Mouse (Mus musculus) lung, adult 18-20 months (tissue): ENCODE data around the gene Olfr1373.

Experiments
- DNase-seq, 2 experiments: peaks; one replicate each; pipeline ENCODE4 v3.0.0; 2022; ENCODE audit warnings: mixed read lengths in 2 of 2

The Olfr1373 gene

DNA sequence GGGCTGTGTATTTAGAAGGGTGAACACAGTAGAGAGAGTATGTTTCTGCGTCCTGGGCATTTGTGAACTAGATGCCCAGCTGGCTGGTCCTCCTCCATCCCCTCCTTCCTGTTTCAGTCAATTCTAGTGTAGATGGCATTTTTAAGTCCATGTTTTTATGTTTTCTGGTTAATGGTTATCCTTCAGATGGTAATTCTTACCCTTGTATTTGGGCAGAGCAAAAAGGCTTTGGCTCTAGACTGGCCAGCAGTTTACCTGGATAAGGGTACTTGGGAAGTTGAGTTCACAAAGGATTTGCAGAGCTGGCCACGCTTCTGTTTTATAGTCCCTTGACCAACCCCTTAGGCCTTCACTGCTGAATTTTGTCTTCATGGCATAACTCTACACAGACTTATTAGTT lies 39.3 kb downstream of the Olfr1373 start:
- DNase-seq: no peak

DNA sequence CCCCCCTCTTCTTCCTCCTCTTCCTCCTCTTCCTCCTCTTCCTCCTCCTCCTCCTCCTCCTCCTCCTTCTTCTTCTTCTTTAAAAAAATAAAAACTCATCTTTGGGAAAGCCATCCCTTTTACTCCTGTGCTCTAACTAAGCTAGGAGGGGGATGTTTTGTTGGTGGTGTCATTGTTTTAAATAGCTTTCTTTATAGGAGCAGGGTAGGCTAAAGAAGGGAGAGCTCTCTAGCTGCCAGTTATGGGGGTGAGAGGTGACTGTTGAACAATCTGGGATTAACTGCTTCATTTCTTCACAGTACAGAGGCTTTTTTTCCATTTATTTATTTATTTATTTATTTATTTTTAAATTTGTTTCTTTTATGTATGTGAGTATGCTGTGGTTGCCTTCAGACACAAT lies 39.8 kb downstream of the Olfr1373 start:
- no peak for DNase-seq

DNA sequence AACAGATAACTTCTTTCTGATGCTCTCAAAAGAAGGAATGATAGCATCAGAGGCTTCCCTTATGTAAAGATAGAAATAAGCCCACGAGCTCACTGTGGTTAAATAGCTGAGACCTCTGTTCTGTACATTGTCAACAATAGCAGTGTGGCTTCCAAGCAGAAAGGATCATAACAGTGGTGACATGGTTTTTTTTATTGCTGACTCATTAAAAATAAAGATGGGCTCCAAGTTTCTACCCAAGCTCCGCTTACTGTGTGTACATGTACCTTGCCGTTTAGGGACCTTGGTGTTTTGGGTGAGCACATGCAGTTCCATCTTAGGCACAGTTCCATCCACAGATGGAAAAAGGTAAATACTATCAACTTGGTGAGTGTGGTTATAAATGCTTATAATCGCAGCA lies 42.4 kb downstream of the Olfr1373 start:
- DNase-seq: no peak

DNA sequence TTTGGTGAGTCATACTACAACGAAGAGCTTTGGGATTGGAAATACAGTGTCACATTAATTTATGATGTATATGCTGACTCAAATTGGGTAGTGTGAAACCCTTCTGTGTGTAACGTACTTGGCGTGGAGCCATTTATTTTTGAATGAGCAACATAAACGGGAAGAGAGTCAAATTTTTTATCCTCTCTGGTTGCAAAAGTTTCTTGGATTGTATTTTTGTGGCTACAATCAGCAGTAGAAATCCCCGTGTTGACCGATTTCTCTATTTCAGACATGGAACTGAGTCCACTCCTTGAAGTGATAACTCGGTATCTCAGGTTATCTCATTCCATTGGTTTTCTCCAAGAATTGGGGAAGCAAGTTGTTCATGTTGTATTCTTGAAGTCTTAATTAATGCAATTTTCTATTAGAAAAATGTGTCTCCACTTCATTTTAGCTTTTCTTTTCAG lies 45.5 kb downstream of the Olfr1373 start:
- DNase-seq: no peak

DNA sequence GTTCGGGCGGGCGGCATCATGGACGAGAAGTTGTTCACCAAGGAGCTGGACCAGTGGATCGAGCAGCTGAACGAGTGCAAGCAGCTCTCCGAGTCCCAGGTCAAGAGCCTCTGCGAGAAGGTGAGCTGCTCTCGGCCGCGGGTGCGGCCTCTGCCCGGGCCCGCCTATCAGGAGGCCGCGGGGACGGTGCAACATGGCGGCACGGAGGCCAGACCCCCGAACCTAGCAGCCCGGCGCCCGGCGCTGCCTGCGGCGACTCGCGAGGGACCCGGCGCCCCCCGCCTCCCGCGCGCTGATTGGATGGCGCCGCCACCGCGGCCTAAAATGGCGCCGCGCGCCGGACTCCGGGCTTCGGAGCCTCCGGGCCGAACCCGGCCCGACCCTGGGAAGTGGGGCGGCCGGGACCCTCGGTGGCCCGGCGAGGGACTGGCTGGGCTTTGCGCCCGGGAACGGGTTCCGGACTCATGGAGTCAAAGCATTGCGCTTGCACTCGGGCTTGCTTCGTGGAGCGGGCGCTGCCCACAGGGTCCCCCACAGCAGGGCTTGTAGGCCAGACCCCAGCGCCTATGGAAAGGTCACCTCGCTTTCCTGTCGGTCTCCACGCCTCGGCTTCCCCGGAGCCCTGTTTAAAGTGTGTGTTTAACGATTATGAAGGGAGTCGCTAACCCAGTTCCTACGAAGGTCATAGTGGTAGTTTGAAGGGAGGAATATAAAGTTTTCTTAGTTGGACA lies 46.1 kb downstream of the Olfr1373 start:
- DNase-seq: peak; percentile 53 to 56

- peak; percentile 99 for DNase-seq
Measured at GRCm38 (mm10) chr11:52098398-52098946, 46.9 kb downstream of the Olfr1373 start, which contains the start of gene Ppp2ca. TSS of gene Ppp2ca (plus strand) at chr11:52098681.

GRCm38 (mm10) chr11:52097596-52097995 lies 47.7 kb downstream of the Olfr1373 start:
- DNase-seq: no peak

GRCm38 (mm10) chr11:52097016-52097415 lies 48.3 kb downstream of the Olfr1373 start:
- no peak for DNase-seq
